Mouse (Mus musculus) bone marrow, adult 2 months (tissue): ENCODE data around the gene Psd. TPM values are rescaled to one million over a fixed set of nuclear protein-coding genes. Genes with fewer than 3 reads are reported as not detected.

Source experiments
- H3K27ac ChIP-seq: fragments of 200-500 bp; 2 replicates; pipeline ENCODE4 v1.5.1; 2012; ENCODE audit warnings: low read depth, mild to moderate bottlenecking, control low read depth, inconsistent platforms, low read length; ENCODE audit not compliant: control insufficient read depth, poor library complexity, insufficient read depth
- H3K4me1 ChIP-seq: fragments of 200-500 bp; 2 replicates; pipeline ENCODE4 v1.6.1; 2011; ENCODE audit warnings: low read length; ENCODE audit not compliant: control insufficient read depth, insufficient read depth
- H3K4me3 ChIP-seq: fragments of 200-500 bp; replicated peaks from 2 replicates; pipeline ENCODE3; 2011; ENCODE audit warnings: mild to moderate bottlenecking, low read depth, low read length, control low read depth; ENCODE audit not compliant: control insufficient read depth
- CTCF ChIP-seq: fragments of 200-500 bp; IDR thresholded peaks from 2 replicates; pipeline ENCODE4 v1.5.1; 2011; ENCODE audit warnings: low read length, control low read depth; ENCODE audit not compliant: control insufficient read depth, insufficient read depth
- POLR2A ChIP-seq: fragments of 200-500 bp; IDR thresholded peaks from 2 replicates; pipeline ENCODE4 v1.6.1; 2011; ENCODE audit warnings: low read depth, mild to moderate bottlenecking, control low read depth, low read length, borderline replicate concordance; ENCODE audit not compliant: control insufficient read depth
- WGBS: fragments of 180-500 bp; shearing (Covaris S2); methylation state at CpG from one replicate; pipeline ENCODE4 v1.1.7; 2018; 5-methylcytosine and 5-hydroxymethylcytosine counted together
- polyA plus RNA-seq: library from polyadenylated mRNA; stranded (reverse); fragments of >200 nt; gene quantifications from 2 replicates; pipeline ENCODE4 v1.2.4, GENCODE M21; 2011; ENCODE audit warnings: low replicate concordance; ENCODE audit not compliant: missing spikeins, insufficient read depth, insufficient read length

Gene Psd
- polyA plus RNA-seq, 1 experiment = 4.8 TPM

GRCm38 (mm10) chr19:46304216-46304841, 22.6 kb downstream of the Psd start, which contains the start of gene Nfkb2:
Gene Nfkb2, plus strand, starts transcription at chr19:46304320.
- TF ChIP-seq POLR2A (peak; percentile 92; the same call in 1 of the 2 replicates), CTCF (peak; percentile 84)
- H3K4me3 ChIP-seq = peak within 1 kb of the TSS; percentile 90
- peak within 1 kb of the TSS; percentile 87 for H3K27ac ChIP-seq
- H3K4me1 ChIP-seq = peaks cover 1% of the 10 kb centered on the region; the same call in 1 of the 2 replicates
- under 1% methylated on average over 39 of the region's 39 CpGs for WGBS

- no peak for TF ChIP-seq POLR2A
- 46% methylated on average over 18 of the region's 18 CpGs for WGBS
- H3K27ac ChIP-seq = peak overlapping the region; percentile 87; the same call in 1 of the 2 replicates
- H3K4me3 ChIP-seq = peak overlapping the region; percentile 10
- peaks cover 1% of the 10 kb centered on the region; the same call in 1 of the 2 replicates for H3K4me1 ChIP-seq
Measured at GRCm38 (mm10) chr19:46303251-46304215, 23.4 kb downstream of the Psd start.

GRCm38 (mm10) chr19:46302551-46302950, 24.4 kb downstream of the Psd start:
- WGBS = 89% methylated on average over 4 of the region's 4 CpGs
- H3K4me3 ChIP-seq = no peak overlapping the region
- H3K4me1 ChIP-seq = peaks cover 1% of the 10 kb centered on the region; the same call in 1 of the 2 replicates
- no peak for TF ChIP-seq CTCF
- TF ChIP-seq POLR2A = no peak
- no peak overlapping the region for H3K27ac ChIP-seq

GRCm38 (mm10) chr19:46300294-46301045, 26.5 kb downstream of the Psd start:
- no peak overlapping the region for H3K27ac ChIP-seq
- no peak for TF ChIP-seq CTCF
- TF ChIP-seq POLR2A = no peak
- H3K4me3 ChIP-seq = no peak overlapping the region
- 53% methylated on average over 8 of the region's 8 CpGs for WGBS
- H3K4me1 ChIP-seq = peaks cover 1% of the 10 kb centered on the region; the same call in 1 of the 2 replicates

- Histone ChIP-seq H3K4me3 (no peak overlapping the region), H3K27ac (no peak overlapping the region), H3K4me1 (no peaks in the 10 kb centered on the region)
- WGBS = 75% methylated on average over 4 of the region's 4 CpGs
- TF ChIP-seq CTCF = no peak
- no peak for TF ChIP-seq POLR2A
Measured at GRCm38 (mm10) chr19:46296938-46297337, 30.0 kb downstream of the Psd start.

GRCm38 (mm10) chr19:46290535-46291105, 36.3 kb downstream of the Psd start:
- Histone ChIP-seq H3K4me3 (no peak overlapping the region), H3K4me1 (no peaks in the 10 kb centered on the region), H3K27ac (no peak overlapping the region)
- TF ChIP-seq CTCF (no peak), POLR2A (no peak)
- 56% methylated on average over 12 of the region's 12 CpGs for WGBS

- Histone ChIP-seq H3K4me3 (no peak overlapping the region), H3K27ac (no peak overlapping the region), H3K4me1 (no peaks in the 10 kb centered on the region)
- 85% methylated on average over 3 of the region's 3 CpGs for WGBS
- TF ChIP-seq POLR2A = no peak
Measured at GRCm38 (mm10) chr19:46287566-46287965, 39.4 kb downstream of the Psd start.

- H3K4me1 ChIP-seq = no peaks in the 10 kb centered on the region
- no peak for TF ChIP-seq POLR2A
- TF ChIP-seq CTCF = no peak
- no peak overlapping the region for H3K4me3 ChIP-seq
- WGBS = 80% methylated on average over 3 of the region's 3 CpGs
- H3K27ac ChIP-seq = no peak overlapping the region
Measured at GRCm38 (mm10) chr19:46286926-46287325, 40.0 kb downstream of the Psd start.
